Mouse (Mus musculus) activated CD4-positive, CD25-positive, alpha-beta regulatory T cell, adult 4 months (primary cell): ENCODE measurements around the gene Thsd4. TPM values are rescaled to one million over a fixed set of nuclear protein-coding genes. Genes with fewer than 3 reads are reported as not detected.

ENCODE experiments used
- ATAC-seq: one replicate; pipeline ENCODE4 v1.8.0; 2017
- polyA plus RNA-seq, 2 experiments: library from polyadenylated mRNA; unstranded; fragments of 100-300 nt; shearing (Covaris generic); gene quantifications; one replicate each; pipeline ENCODE4 v1.2.1; 2017

Thsd4 gene
- polyA plus RNA-seq, 2 experiments from 2014 or later, result not detected

DNA sequence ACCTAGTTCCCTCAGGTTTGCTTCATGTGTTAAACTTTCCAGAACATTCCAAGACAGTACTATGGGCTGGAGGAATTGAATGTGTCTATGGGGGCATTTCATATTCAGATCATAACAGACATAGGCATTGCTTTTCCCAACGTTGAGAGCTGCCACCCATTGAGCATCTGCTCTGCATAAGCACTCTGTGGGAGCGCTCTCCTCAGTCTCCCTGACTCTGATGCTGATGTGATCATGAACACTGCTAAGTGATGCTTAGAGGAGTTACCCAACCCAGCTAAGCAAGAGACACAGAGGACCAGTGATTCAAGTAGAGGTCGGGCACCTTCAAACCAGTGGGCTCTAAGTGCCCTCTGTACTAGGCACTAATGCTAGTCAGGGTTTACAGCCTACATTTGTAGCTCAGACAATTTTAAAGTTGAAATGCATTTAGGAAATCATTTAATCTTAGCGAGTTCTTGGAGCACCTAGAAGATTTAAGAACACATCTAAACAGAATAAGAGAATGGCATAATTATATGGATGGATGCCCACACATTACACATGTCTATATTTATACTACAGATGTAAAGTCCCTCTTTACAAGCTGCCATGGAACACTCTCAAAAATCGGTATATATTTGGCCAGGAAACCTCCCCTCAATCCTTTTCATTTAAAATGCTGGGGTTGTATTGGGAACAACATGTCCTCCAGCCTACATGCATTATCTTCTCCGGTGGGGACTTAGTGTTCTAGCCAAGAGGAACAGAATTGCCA, 392.4 kb downstream of the Thsd4 start:
- ATAC-seq, result no peak

DNA sequence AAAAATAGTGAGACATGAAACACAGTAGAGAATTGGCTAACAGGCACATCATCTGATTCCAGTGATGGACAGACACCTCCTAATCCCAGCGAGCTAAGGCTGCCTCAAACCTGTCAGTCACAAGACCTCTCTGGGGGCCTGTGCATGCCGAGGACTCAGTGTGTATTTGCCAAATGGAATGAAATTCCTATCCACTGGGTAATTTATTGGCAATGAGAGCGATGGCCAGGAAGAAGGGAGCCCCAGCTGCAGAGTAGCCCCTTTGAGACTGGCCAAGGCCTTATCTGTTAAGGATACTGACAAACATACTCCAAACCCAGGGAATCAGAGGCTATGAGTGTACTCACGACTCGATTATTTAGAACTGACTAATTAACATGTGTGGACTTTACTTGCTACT, 394.9 kb downstream of the Thsd4 start:
- ATAC-seq, result no peak

DNA sequence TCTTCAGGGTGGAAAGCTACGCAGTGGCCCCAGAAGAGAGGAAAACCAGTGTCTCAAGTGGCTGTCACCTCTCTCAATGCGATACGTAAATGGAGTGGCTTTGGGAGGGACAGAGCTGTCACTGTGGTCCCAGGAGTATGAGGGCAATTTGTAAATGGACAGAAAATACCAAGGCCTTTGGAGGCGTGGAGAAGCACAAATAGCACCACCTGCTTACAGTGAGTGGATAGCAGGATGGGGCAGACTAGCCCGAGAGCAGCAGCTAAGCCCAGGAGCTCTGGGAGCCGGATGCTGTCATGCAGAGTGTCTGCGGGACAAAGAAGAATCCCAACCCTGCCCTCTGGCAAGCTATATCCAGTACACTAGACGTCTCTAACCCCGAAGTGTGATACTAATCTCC, 397.7 kb downstream of the Thsd4 start:
- ATAC-seq, result no peak

DNA sequence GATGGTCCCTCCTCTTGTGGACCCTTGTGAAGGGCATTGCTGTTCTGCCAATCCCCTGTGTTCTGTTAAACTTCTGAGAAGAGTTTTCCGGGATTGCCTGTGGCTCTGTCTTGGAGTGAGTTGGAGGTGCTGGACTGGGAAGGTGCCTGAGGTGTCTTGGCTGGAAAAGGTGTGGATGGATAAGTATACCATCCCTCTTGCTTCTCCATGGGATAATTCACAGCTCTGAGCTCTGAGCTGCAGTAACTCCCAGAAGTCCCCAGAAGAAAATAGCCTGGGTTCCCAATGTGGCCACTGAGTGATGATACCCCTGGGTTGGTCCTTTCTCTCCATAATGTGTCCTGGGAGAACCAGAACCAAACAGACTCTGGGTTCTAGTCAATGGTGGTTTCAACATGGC, 398.8 kb downstream of the Thsd4 start:
- ATAC-seq, result no peak

DNA sequence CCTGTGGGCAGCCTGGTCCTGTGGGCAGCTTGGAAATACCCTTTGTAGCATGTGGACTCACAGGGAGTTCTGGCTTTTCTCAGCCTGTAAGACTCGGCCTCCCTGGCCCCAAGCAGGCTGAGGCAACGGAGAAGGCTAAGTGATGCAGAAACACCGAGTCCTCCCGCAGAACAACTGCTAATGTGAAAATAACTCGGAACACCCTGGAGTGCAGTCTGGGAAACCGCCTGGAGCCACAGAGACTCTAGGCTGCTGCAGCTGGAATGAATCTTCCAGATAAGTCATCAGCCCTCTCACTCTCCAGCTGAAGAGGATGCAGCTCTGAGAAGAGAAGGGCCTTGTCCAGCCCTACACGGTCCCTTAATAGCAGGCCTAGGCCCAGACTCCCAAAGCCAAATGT, 402.0 kb downstream of the Thsd4 start:
- ATAC-seq, result no peak

DNA sequence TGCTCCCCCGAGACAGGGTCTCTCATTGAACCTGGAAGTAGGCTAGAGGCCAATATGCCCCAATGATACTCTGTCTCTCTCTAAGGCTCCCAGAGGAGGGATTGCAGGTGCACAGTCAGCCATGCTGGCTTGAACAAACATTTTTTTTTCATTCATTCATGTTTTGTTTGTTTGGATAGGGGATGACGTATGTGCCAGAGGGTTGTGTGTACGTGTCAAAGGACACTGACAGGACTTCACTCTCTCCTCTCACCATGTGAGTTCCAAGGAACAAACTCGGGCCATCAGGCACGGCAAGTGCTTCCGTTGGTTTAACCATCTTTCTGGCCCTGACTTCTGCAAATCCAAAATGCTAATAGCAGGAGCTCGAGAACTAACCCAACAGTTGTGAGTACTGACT, 404.0 kb downstream of the Thsd4 start:
- no peak for ATAC-seq

DNA sequence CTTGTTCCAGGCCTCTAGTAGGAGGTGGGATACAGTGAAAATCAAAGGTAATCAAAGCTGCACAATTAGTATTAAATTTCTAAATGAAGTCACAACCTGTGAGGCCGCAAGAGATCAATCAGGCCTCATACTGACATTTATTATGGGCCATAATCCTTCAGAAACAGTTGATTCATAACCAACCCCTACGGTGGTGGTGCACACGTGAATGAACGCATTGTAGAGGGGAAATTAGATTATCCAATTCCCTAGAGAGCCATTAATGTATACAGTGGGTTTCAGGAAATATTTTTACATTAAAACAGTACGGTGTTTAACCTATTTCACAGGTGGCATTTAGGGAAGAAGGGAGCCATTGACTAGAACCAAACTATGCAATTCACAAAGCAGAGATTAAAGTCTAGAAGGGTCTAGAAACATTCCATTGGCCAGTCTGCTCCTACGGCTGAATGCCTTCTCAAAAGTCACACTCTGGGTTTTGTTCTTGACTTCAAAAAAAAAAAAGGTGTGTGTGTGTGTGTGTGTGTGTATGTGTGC, 406.1 kb downstream of the Thsd4 start:
- no peak for ATAC-seq

DNA sequence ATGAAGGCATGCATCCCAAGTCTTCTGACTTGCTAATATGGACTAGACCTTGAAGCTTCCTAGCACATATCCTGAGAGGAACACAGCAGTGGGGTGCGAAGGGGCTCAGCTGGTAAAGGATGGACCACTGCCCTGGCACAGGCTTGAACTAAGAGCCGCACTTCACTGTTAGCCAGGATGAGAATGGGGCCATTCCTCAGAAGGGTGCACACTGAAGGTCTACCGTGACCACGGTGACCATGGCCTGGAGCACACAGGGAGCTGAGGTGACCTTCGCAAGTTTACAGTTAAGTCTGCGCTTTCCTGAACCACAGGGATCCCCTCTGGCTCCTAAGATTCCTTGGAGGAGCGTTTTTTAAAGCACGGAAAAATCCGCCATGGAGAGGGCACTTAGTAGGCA, 406.5 kb downstream of the Thsd4 start:
- ATAC-seq, result no peak

DNA sequence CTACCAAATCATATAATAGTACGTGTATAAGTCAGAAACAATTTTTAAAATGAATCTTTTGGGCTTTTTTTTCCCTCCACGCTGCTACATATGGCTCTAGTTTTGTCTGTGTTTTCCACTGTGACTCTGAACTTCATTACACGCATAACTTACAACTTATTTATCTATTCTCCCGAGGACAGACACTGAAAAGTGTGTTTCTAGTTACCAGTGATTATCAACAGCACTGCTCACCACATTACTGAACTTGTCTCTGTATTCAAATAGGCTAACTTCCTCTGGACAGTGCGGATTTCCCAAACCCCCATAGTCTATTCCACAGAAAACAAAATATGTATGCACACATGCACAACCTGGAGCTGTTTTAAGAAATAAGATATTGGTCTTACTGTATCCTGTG, 411.6 kb downstream of the Thsd4 start:
- no peak for ATAC-seq

DNA sequence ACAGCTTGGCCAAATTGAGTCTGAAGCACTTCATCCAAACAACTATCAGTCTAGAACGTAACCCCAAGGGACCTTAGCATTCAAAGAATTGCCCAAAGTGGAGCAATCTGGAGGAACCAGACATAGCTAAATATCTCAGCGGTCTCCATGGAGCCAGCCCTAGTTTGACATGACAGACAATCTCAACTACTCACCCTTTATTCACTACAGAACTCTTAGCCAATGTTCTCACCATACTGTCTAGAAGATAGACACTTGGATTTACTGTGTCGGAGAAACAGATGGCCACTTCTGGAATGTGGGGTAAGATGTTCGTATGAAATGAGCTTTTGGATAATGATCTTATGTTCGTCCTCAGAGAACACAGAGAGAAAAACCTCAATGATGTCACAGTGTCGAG, 415.2 kb downstream of the Thsd4 start:
- no peak for ATAC-seq

DNA sequence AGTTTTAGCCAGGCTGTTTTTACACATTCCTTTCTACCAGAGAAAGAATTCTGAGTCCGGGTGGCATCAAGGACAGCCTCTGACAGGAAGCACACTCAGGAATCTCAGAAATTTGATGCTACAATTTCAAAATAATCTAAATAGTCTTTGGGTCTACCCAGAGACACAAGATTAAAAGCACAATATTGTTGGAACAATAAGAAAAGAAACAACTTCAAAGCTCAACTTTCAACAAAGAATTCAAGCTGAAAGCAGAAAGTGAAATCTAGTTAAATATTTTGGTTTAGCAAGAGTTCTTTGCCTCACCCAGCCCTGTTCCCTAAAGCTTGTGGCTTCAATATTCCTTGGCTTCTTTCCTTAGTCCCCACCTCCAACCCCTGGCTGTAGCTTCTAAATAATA, 415.7 kb downstream of the Thsd4 start:
- no peak for ATAC-seq

DNA sequence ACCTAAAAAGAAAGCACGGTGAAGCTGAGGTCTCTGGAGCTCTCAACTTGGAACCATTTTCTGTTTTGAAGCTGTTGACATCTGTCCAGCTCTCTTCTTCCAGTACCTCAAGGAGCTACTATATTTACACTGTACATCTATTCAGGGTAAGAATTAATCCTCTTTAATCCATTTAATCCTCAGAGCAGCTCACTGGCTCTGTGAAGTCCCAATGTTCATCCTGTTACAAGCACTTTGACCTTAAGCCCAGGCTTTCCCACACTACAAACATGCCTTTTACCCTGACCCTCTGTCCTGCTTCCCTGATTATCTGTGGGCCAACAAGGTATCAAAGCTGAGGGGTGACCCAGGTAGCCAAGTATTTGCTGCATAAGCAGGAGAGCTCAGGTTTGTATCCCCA, 427.6 kb downstream of the Thsd4 start:
- no peak for ATAC-seq

DNA sequence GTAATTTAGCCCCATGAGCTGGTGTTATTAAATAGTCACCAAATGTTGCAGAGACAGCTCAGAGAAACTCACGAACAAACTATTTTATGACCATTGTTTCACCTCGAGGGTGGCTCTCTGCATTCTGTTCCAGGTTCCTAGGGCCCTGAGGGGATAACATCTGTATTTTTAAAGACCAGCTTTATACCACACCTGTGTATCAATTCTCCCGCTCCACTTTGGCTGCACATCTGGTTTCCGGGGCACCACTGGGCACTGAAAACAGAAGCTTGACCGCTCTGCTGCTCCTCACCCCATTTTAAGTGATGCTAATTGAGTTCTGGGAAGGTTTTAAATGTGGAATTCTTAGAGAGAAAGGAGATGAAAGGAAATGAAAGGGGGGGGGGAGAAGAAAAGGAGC, 429.4 kb downstream of the Thsd4 start:
- no peak for ATAC-seq

DNA sequence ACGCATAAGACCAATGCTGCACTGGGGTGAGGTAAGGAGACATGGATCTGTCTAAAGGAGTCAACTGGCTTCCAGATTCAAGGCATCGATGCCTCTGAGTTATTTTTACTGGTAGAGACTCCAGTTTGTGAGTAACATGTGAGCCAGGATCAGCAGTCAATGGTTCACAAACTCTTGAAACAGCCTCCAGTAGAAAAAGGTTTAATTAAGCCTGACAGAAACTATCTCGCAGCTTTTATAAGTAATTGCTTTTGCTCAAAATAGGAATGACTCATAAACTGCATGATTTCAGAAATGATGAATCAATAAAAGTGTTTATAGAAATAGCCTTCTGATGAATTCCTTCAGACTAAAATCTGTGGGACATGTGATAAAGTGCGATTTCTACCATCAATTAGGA, 432.4 kb downstream of the Thsd4 start:
- no peak for ATAC-seq

DNA sequence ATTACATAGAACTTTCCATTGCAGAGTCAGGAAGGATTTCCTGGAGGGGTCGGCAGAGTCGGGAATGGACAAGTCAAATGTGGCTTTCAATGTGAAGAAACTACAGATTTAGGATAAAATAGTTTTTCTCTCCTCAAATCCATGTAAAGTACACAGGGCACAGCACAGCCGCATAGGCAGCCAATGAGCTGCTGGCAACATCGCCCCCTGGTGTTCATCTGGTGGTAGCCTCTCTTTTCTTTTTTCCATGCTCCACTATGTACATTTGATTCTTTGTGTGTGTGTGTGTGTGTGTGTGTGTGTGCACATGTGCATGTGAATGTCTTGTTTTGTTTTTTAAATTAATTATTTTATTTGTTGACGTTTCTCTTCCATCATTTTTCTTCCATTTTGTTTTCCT, 433.7 kb downstream of the Thsd4 start:
- ATAC-seq, result no peak

DNA sequence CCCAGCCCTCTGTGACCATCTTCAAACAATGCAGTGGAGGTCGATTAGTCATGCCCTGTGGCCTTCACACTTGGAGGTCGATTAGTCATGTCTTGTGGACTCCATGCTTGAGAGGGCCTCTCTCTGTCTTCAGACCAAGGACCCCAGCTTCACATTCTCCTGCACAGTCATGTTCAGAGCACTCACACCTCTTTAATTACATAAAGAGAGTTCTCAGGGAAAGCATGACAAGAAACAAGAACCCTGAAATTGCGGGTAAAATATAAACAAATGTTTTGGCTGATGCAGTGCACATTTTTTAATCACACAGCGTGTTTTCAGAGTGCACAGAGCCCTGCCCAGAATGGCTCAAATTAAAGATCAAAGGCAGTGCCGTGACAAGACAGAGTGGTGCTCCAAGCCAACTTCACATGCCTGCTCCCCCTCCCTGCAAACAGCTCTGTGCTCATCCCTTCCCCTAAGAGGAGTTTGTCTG, 439.7 kb downstream of the Thsd4 start:
- no peak for ATAC-seq

DNA sequence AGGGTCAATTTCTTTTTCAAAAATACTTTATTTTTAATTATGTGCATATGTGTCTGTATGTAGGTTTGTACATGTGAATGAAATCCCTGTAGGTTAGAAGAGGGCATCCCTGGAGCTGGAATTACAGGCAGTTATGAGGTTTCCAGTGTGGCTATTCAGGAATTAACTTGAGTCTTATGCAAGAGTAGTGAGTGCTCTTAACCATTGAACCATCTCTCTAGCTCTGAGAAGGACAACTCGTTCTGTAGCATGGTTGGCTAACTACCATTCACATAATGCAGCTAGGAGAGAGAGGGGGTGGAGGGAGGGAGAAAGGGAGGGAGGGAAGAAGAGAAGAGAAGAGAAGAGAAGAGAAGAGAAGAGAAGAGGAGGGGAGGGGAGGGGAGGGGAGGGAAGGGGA, 444.1 kb downstream of the Thsd4 start:
- no peak for ATAC-seq

DNA sequence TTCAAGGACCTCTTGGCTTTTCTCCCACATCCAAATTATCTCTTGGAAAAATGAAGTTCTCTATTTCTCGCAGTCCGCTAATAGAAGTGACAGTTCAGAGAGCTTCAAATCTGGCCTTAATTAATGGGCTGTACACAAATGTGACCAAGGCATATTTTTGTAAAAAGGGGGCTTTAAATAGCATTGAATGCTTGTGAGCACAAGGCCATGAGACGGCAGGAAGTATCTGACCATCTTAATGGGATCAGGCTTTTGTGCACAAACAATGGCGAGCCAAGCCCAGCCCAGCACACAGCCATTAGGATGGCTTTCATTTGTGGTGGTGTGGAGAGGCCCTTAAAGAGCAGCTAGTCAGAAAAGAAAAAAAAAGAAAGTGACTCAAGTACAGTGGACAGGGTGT, 445.4 kb downstream of the Thsd4 start:
- ATAC-seq, result no peak

DNA sequence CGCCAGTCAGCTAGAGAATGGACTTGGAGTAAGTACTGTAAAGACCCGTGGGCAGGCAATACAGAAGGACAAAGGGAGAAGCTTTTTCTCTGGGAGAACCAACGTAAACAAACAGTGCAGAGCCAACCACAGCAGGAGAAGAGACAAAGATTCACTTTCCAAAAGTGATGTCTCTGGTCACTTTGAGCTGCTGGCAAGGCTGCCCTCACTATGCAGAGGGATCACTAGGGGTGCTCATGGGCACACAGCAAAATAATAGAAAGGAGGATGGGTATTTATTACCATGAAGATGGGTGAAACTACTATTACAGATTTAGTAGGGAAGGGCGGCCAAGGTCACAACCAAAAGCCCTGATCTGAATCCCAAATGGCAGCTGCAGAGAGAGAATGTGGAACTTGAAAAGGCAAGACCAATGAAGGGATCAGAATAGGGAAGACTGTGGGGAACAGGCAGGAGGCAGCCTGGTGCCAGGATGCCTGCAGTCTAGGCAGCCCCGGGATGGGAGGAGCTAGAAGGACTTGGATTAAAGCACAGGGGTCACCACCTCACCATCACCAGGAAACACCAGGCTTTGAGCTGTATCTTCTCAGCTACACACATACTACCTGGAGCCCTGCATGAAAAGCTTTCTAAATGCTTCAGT, 450.1 kb downstream of the Thsd4 start:
- ATAC-seq, result no peak

DNA sequence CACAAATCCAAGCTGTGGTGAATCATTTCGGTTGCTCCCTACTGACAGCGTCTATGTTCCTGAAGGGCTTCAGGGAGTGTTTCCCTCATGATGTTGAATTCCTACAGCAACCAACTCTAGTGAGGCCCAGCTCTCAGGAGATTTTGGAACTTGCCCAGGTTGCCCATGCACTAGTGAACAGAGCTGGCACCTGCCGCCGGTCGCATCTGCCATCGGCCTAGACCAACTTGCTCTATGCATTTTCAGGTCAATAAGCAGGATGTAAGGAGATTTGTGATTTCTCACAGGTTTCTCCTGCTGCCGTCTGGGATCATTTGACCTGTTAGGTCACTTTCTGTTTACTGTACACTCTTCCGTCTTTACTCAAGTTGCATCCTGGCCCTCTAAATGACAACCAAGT, 454.6 kb downstream of the Thsd4 start:
- ATAC-seq, result no peak

DNA sequence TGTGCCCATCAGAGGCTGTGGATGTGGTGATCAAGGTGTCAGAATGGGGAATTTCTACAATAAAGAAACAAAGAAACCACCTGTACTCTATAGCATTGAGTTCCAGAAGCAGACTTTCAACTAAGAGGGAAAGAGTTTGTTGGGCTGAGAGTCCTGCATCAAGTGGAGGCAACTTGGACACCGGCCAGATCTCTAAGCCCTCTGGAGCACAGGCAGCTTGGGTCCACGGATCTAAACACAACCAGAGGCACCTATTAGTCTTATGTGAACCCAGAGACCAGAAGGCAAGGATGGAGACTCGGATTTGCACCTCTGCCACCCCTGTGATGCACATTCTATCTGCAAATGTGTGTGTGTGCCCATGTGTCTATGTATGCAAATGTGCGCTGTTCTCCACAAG, 456.7 kb downstream of the Thsd4 start:
- ATAC-seq, result no peak

DNA sequence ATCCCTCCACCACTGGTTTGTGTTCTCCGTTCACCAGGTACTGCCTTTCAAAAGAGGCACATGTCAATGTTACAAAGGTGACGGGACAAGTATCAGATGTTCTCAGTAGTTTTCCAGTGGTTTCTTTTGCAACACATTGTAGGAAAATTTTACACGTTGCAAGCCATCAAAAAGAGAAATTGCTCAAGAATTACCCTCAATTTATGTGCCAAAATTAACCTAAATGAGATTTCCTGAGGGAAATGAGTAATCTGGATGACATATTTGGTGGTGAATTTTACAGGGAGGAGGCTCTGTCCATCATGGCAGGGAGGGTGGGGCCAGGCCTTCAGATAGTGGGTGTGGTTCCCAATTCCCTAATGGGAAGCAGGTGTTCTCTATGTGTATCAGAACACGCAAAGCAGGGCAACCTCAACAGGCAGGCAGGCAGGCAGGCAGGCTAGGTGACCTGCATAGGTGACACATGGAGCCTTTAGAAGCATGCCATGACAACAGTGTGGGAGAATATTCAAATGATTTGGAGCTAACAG, 458.6 kb downstream of the Thsd4 start:
- no peak for ATAC-seq

DNA sequence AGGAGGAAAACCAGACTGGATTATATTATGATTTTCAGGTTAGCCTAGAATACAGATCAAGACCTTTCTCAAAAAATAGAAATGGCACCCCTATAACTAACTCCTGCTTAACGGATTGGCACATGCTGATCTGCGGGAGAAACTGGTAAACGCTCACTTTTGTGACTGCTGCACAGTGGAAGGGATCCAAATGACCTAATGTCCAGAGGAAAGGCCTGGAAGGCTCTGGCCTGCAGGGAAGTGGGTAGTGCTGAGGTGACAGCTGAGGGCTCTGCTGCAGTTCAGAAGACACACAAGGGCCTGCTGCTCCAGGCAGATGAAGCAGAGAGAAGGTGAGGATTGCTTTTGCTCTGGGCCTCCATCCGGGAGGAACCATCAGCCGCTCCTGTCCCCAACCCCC, 465.7 kb downstream of the Thsd4 start:
- no peak for ATAC-seq

DNA sequence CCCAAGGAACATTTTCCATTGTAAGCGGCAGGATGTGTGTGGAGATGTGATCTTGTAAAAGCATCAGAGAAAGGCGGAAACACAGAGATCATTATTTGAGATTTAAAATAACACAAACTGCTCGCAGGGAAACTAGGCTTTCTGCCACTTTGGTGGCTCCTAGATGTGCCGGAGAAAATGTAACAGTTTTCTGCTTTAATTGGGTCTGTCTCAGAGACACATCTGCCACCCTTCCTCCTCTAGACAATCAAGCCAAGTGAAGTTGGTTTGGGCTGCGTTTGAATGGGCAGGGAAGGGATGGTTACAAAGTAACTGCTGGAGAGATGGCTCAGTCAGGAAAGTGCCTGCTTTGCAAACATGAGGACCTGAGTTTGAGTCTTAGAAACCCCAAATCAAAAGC, 466.9 kb downstream of the Thsd4 start:
- ATAC-seq, result no peak
